Mouse (Mus musculus): ENCODE measurements around the gene H2-Ab1.
"Not testable (repeated sequence)": the region's sequence is repeated elsewhere in the genome, so short reads cannot be mapped to it uniquely, and the experiment has no call there.

H2-Ab1 gene

GRCm38 (mm10) chr17:34309225-34309624, 51.7 kb downstream of the H2-Ab1 start:
- no peak for DNase-seq (ENCODE audit: low spot score)

DNA sequence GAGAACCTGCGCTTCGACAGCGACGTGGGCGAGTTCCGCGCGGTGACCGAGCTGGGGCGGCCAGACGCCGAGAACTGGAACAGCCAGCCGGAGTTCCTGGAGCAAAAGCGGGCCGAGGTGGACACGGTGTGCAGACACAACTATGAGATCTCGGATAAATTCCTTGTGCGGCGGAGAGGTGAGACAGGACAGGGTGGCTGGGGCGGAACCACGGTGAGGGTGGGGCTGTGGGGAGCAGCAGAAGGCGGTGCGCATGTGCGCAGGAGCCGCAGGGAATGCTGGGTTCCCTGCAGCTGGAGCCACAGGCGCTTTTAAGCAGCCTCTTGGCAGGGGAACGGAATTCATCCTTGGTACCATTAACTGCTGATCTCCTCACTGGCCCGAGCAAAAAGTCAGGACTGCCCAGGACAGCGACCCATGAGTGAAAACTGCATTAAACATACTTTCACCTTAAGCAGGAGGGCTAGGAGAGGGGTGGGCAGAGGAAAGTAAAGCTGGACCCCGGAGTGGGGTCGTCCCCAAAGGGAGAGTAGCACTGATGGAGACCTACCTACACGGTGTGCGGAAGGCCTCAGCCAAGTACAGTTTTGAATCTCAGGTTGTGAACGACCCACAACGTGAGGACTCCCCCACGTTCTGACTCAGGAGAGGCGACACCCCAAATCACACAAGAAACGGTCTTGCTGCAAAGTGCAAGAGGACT, 52.3 kb downstream of the H2-Ab1 start:
- peak; percentile 63 for DNase-seq (ENCODE audit: low spot score)

DNA sequence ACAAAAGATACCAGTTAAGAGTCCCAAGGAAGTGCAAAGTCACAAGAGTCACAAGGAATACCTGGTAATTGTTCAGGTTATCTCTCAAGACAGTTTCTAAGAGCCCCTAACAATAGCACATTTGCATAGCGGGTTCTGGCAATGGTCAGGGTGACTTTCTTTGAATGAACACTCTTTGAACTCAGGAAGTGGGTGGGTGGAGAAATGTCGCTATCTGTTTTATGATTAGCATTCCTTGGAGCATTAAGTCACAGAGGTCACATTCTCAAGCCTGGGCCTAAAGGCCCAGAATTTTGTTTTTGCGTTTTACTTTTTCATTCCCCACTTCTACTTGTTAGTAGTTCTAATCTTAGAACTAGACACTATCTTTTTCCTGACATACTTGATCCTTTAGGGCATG, 53.0 kb downstream of the H2-Ab1 start:
- DNase-seq (ENCODE audit: low spot score) = not testable (repeated sequence)

DNA sequence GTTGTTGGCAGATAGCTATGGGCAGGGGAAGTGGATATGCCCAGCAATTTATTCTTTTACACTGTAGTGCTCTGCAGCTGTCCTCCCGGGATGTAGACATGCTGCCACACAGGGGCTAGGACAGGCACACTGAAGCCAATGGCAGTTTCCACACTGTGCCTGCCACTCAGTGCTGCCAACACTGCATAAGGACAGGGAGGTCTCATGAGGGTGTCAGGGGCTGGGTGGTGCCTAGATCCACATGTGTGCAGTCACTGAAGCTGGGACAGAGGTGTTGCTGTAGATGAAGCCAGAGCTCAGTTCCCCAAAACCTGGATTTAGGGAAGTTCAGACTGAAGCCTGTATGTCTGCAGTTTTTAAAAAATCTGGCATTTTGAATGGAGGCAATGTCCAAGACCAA, 54.7 kb downstream of the H2-Ab1 start:
- no peak for DNase-seq (ENCODE audit: low spot score)

GRCm38 (mm10) chr17:34313393-34313792, 55.9 kb downstream of the H2-Ab1 start:
- no peak for DNase-seq (ENCODE audit: low spot score)

DNA sequence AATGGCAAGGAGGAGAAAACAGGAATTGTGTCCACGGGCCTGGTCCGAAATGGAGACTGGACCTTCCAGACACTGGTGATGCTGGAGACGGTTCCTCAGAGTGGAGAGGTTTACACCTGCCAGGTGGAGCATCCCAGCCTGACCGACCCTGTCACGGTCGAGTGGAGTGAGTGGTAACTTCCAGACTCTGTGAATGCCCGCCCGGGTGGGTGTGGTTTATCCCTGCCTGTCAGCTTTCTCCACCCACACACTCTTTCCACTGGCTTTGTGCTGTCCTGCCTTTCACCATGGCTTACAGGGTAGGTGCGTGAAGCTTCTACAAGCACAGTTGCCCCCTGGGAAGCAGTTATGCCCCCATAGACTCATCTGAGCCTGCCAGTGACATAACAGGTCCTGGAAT, 56.8 kb downstream of the H2-Ab1 start:
- DNase-seq (ENCODE audit: low spot score) = no peak

DNA sequence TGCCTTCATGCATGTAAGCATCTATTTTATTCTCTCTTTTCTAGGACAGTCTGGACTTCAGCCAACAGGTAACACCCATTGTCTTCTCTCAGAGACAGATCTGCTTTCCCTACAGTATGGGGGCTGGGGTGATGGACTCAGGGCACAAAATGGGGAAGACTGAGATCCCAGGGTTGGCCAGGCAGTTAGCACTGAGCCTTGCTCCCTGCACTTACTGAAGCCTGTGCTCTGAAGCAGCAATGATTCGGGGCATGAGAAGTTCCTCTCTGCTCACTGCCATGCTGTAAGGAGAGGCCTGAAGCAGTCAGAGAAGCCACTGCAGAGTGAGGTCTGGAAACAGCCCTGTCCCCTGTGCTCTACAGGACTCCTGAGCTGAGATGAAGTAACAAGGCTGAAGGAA, 58.0 kb downstream of the H2-Ab1 start:
- DNase-seq (ENCODE audit: low spot score) = no peak

GRCm38 (mm10) chr17:34316697-34317096, 59.2 kb downstream of the H2-Ab1 start:
- DNase-seq (ENCODE audit: low spot score) = no peak

DNA sequence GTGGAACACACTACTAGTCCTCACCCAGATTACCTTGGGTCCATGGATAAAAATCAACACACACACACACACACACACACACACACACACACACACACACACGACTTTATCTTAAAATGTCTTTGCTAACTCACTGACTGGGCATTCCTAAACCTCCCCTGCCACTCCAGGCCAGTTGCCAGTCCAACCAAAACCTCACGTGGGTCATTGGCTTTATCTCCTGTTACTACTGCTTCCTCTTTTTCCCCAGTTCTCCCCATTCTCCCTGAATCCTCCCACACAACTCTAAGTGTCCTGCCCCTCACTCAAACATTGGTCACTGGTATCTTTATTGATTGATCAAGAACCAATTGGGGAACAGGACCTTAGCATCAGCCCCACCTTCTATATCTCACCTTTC, 59.8 kb downstream of the H2-Ab1 start:
- DNase-seq (ENCODE audit: low spot score) = no peak
